Mouse (Mus musculus) heart, embryonic 13.5 days (tissue): ENCODE measurements around the gene 4930519P11Rik. TPM values are rescaled to one million over a fixed set of nuclear protein-coding genes. Genes with fewer than 3 reads are reported as not detected.

ENCODE experiments used
- ATAC-seq: fragments of 200-750 bp; cut with Nextera tagmentation; 2 replicates; pipeline ENCODE4 v1.8.0; 2017; ENCODE audit warnings: moderate TSS enrichment; ENCODE audit not compliant: insufficient number of reproducible peaks, low FRiP score, low TSS enrichment; ENCODE audit errors: extremely low read depth
- H3K27ac ChIP-seq: fragments of 300-500 bp; sonication (generic); replicated peaks from 2 replicates; pipeline ENCODE4 v1.5.1; 2015; ENCODE audit warnings: moderate library complexity, mild to moderate bottlenecking, inconsistent platforms
- H3K27me3 ChIP-seq: fragments of 300-500 bp; sonication (generic); replicated peaks from 2 replicates; pipeline ENCODE4 v1.6.1; 2015; ENCODE audit warnings: mild to moderate bottlenecking, inconsistent platforms
- H3K36me3 ChIP-seq: fragments of 300-500 bp; sonication (generic); 2 replicates; pipeline ENCODE4 v1.6.1; 2015; ENCODE audit warnings: mild to moderate bottlenecking, inconsistent platforms
- H3K4me1 ChIP-seq: fragments of 300-500 bp; sonication (generic); 2 replicates; pipeline ENCODE4 v1.6.1; 2015; ENCODE audit warnings: inconsistent platforms
- H3K4me2 ChIP-seq: fragments of 300-500 bp; sonication (generic); 2 replicates; pipeline ENCODE4 v1.6.1; 2015; ENCODE audit warnings: inconsistent platforms, mild to moderate bottlenecking, moderate library complexity
- H3K4me3 ChIP-seq: fragments of 300-500 bp; sonication (generic); 2 replicates; pipeline ENCODE4 v1.5.1; 2015; ENCODE audit warnings: moderate library complexity, mild to moderate bottlenecking, inconsistent platforms
- H3K9ac ChIP-seq: fragments of 300-500 bp; sonication (generic); 2 replicates; pipeline ENCODE4 v1.6.1; 2015; ENCODE audit warnings: inconsistent platforms, mild to moderate bottlenecking, moderate library complexity
- H3K9me3 ChIP-seq: fragments of 300-500 bp; sonication (generic); 2 replicates; pipeline ENCODE4 v1.6.1; 2016; ENCODE audit warnings: inconsistent platforms
- WGBS: fragments of 180-500 bp; shearing (Covaris S2); methylation state at CpG from one replicate; pipeline ENCODE4 v1.1.7; 2015; ENCODE audit warnings: mixed read lengths; 5-methylcytosine and 5-hydroxymethylcytosine counted together
- polyA plus RNA-seq: library from polyadenylated mRNA; unstranded; fragments of >200 nt; fragmentation: Nextera tagmentation; extraction: Ambion mirVana; gene quantifications from 2 replicates; pipeline ENCODE4 v1.2.1, GENCODE M21; 2015

4930519P11Rik gene
- polyA plus RNA-seq: not detected in 2 replicates

- H3K9ac ChIP-seq: peak within 1 kb of the TSS; percentile 88
- peaks cover 2% of the 10 kb centered on the region; the same call in 1 of the 2 replicates for H3K36me3 ChIP-seq
- no peaks in the 10 kb centered on the region for H3K9me3 ChIP-seq
- peak; percentile 92 for ATAC-seq
- H3K4me1 ChIP-seq: peaks cover 29% of the 10 kb centered on the region
- H3K27ac ChIP-seq: peak within 1 kb of the TSS; percentile 97
- H3K4me2 ChIP-seq: peak within 1 kb of the TSS; percentile 84
- H3K27me3 ChIP-seq: no peaks in the 10 kb centered on the region
- H3K4me3 ChIP-seq: peak within 1 kb of the TSS; percentile 66
- WGBS: under 1% methylated on average over 82 of the region's 98 CpGs
Observed at GRCm38 (mm10) chr2:154613118-154614115, at the start of gene 4930519P11Rik, which contains the start of gene Zfp341. Gene 4930519P11Rik, minus strand, starts transcription at chr2:154613437. Gene Zfp341, plus strand, starts transcription at chr2:154613297.

- peak overlapping the region; percentile 82 for H3K4me3 ChIP-seq
Observed at GRCm38 (mm10) chr2:154659531-154660074, 46.4 kb upstream of the 4930519P11Rik start.

GRCm38 (mm10) chr2:154659070-154659469 is 45.8 kb upstream of the 4930519P11Rik start:
- Histone ChIP-seq H3K4me2 (peak overlapping the region; percentile 89), H3K36me3 (peaks cover 33% of the 10 kb centered on the region), H3K9ac (peak overlapping the region; percentile 95), H3K27me3 (no peaks in the 10 kb centered on the region), H3K9me3 (no peaks in the 10 kb centered on the region), H3K4me1 (peaks cover 31% of the 10 kb centered on the region), H3K27ac (peak overlapping the region; percentile 59), H3K4me3 (peak overlapping the region; percentile 82)
- no peak for ATAC-seq
- WGBS: 54% methylated on average over 4 of the region's 4 CpGs

More at GRCm38 (mm10) chr2:154659531-154660074, 46.4 kb upstream of the 4930519P11Rik start:
- peaks cover 31% of the 10 kb centered on the region for H3K4me1 ChIP-seq
- 74% methylated on average over 3 of the region's 5 CpGs for WGBS
- H3K9me3 ChIP-seq: no peaks in the 10 kb centered on the region
- H3K27me3 ChIP-seq: no peaks in the 10 kb centered on the region
- peaks cover 38% of the 10 kb centered on the region for H3K36me3 ChIP-seq
- H3K4me2 ChIP-seq: peak overlapping the region; percentile 89
- ATAC-seq: no peak
- H3K27ac ChIP-seq: peak overlapping the region; percentile 59
- peak overlapping the region; percentile 95 for H3K9ac ChIP-seq

- whole genome bisulfite sequencing: 5% methylated on average over 12 of the region's 12 CpGs
- H3K4me2 ChIP-seq: peak overlapping the region; percentile 89
- no peak; the same call in 1 of the 2 replicates for ATAC-seq
- peaks cover 31% of the 10 kb centered on the region for H3K4me1 ChIP-seq
- H3K27me3 ChIP-seq: no peaks in the 10 kb centered on the region
- no peaks in the 10 kb centered on the region for H3K9me3 ChIP-seq
- peaks cover 21% of the 10 kb centered on the region for H3K36me3 ChIP-seq
- H3K4me3 ChIP-seq: peak overlapping the region; percentile 82
- H3K27ac ChIP-seq: peak overlapping the region; percentile 89
- peak overlapping the region; percentile 95 for H3K9ac ChIP-seq
Observed at GRCm38 (mm10) chr2:154657486-154658237, 44.4 kb upstream of the 4930519P11Rik start.

- H3K36me3 ChIP-seq: peaks cover 16% of the 10 kb centered on the region
- H3K27me3 ChIP-seq: no peaks in the 10 kb centered on the region
- H3K4me1 ChIP-seq: peaks cover 31% of the 10 kb centered on the region
- peak overlapping the region; percentile 82 for H3K4me3 ChIP-seq
- peak; percentile 98 for ATAC-seq
- H3K27ac ChIP-seq: peak overlapping the region; percentile 89
- 1% methylated on average over 67 of the region's 67 CpGs for WGBS
- peak overlapping the region; percentile 95 for H3K9ac ChIP-seq
- H3K4me2 ChIP-seq: peak overlapping the region; percentile 89
- no peaks in the 10 kb centered on the region for H3K9me3 ChIP-seq
Observed at GRCm38 (mm10) chr2:154656710-154657485, 43.7 kb upstream of the 4930519P11Rik start.

GRCm38 (mm10) chr2:154655878-154656414 is 42.7 kb upstream of the 4930519P11Rik start:
- Histone ChIP-seq H3K4me3 (peak overlapping the region; percentile 82), H3K27ac (0 out of 2 replicates have a peak overlapping the region, but pooled peaks have one; percentile 37)

GRCm38 (mm10) chr2:154654976-154655375 is 41.7 kb upstream of the 4930519P11Rik start:
- 86% methylated on average over 12 of the region's 12 CpGs for WGBS
- no peak overlapping the region for H3K4me2 ChIP-seq
- no peak overlapping the region for H3K27ac ChIP-seq

More at GRCm38 (mm10) chr2:154655878-154656414, 42.7 kb upstream of the 4930519P11Rik start:
- H3K9ac ChIP-seq: peak overlapping the region; percentile 41; the same call in 1 of the 2 replicates
- 88% methylated on average over 2 of the region's 2 CpGs for WGBS
- peak overlapping the region; percentile 89 for H3K4me2 ChIP-seq
- no peaks in the 10 kb centered on the region for H3K27me3 ChIP-seq
- peaks cover 31% of the 10 kb centered on the region for H3K4me1 ChIP-seq
- H3K9me3 ChIP-seq: no peaks in the 10 kb centered on the region
- H3K36me3 ChIP-seq: peaks cover 7% of the 10 kb centered on the region
- no peak for ATAC-seq

GRCm38 (mm10) chr2:154651363-154651762 is 38.1 kb upstream of the 4930519P11Rik start, which contains the start of gene Chmp4b:
Gene Chmp4b, plus strand, starts transcription at chr2:154651705.
- no peak within 1 kb of the TSS for H3K27ac ChIP-seq

More at GRCm38 (mm10) chr2:154654976-154655375, 41.7 kb upstream of the 4930519P11Rik start:
- no peaks in the 10 kb centered on the region for H3K9me3 ChIP-seq
- H3K36me3 ChIP-seq: no peaks in the 10 kb centered on the region
- peaks cover 25% of the 10 kb centered on the region for H3K4me1 ChIP-seq
- no peak for ATAC-seq
- H3K9ac ChIP-seq: no peak overlapping the region
- H3K4me3 ChIP-seq: no peak overlapping the region
- no peaks in the 10 kb centered on the region for H3K27me3 ChIP-seq

GRCm38 (mm10) chr2:154650404-154650803 is 37.2 kb upstream of the 4930519P11Rik start:
- no peaks in the 10 kb centered on the region for H3K27me3 ChIP-seq
- ATAC-seq: no peak
- H3K4me2 ChIP-seq: no peak overlapping the region
- H3K9ac ChIP-seq: no peak overlapping the region
- H3K4me3 ChIP-seq: no peak overlapping the region
- no peaks in the 10 kb centered on the region for H3K4me1 ChIP-seq
- H3K27ac ChIP-seq: no peak overlapping the region
- WGBS: 74% methylated on average over 3 of the region's 3 CpGs
- peaks cover 5% of the 10 kb centered on the region for H3K36me3 ChIP-seq
- H3K9me3 ChIP-seq: no peaks in the 10 kb centered on the region

More at GRCm38 (mm10) chr2:154651363-154651762, 38.1 kb upstream of the 4930519P11Rik start, which contains the start of gene Chmp4b:
- H3K27me3 ChIP-seq: no peaks in the 10 kb centered on the region
- ATAC-seq: no peak
- no peak within 1 kb of the TSS for H3K9ac ChIP-seq
- 48% methylated on average over 8 of the region's 8 CpGs for WGBS
- no peaks in the 10 kb centered on the region for H3K9me3 ChIP-seq
- no peak within 1 kb of the TSS for H3K4me2 ChIP-seq
- no peaks in the 10 kb centered on the region for H3K36me3 ChIP-seq
- no peak within 1 kb of the TSS for H3K4me3 ChIP-seq
- H3K4me1 ChIP-seq: peaks cover 5% of the 10 kb centered on the region

- ATAC-seq: no peak
- no peak overlapping the region for H3K4me3 ChIP-seq
- 31% methylated on average over 3 of the region's 3 CpGs for WGBS
Observed at GRCm38 (mm10) chr2:154648086-154648485, 34.8 kb upstream of the 4930519P11Rik start.

More at GRCm38 (mm10) chr2:154648086-154648485, 34.8 kb upstream of the 4930519P11Rik start:
- peaks cover 25% of the 10 kb centered on the region for H3K36me3 ChIP-seq
- no peak overlapping the region for H3K9ac ChIP-seq
- no peaks in the 10 kb centered on the region for H3K27me3 ChIP-seq
- H3K4me1 ChIP-seq: no peaks in the 10 kb centered on the region
- H3K4me2 ChIP-seq: no peak overlapping the region
- no peaks in the 10 kb centered on the region for H3K9me3 ChIP-seq
- H3K27ac ChIP-seq: no peak overlapping the region
